Mouse (Mus musculus): ENCODE data around the gene Cdk12. TPM values are rescaled to one million over a fixed set of nuclear protein-coding genes. Genes with fewer than 3 reads are reported as not detected.
"Not testable (repeated sequence)": the region's sequence is repeated elsewhere in the genome, so short reads cannot be mapped to it uniquely, and the experiment has no call there.

The Cdk12 gene
- total and polyA plus RNA-seq, 3 experiments = 27.8 to 44.1 (median 29.6) TPM

DNA sequence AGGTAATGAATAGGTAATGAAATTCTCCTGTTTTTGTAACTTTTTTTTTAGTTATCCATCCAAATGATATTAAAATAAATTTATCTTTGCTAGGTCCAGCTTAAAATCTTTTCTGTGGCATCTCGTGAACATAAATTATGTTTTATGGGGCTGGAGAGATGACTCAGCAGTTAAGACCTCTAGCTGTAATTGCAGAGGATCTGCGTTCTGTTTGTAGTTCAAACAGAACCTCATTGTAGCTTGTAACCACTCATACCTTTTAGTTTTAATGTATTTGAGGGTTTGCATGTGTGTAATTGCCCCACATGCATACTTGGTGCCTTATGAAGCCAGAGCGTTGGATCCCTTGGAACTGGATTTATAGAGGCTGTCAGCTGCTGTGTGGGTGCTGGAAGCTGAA lies 36.1 kb downstream of the Cdk12 start:
- Histone ChIP-seq H3K4me1 (ENCODE audit: control insufficient read depth in 1 of 2, insufficient read depth in 2 of 2) (no peaks in the 10 kb centered on the region), H3K9ac (ENCODE audit: insufficient read depth, low read depth) (no peak overlapping the region), H3K27ac (ENCODE audit: insufficient read depth, low read depth) (no peak overlapping the region), H3K79me2 (replicated peaks; ENCODE audit: control insufficient read depth, extremely low read depth, insufficient read depth, poor library complexity, severe bottlenecking) (peaks cover 6% of the 10 kb centered on the region; the same call in 1 of the 2 replicates), H3K4me2 (ENCODE audit: insufficient read depth, low read depth, poor library complexity, severe bottlenecking) (no peak overlapping the region), H3K4me3 (replicated peaks in 1 of 3; ENCODE audit: low read depth in 2 of 3, low read length in 2 of 3, poor library complexity in 1 of 3) (no peak overlapping the region), H3K36me3 (replicated peaks in 1 of 2; ENCODE audit: control insufficient read depth in 1 of 2, insufficient read depth in 1 of 2, low read length in 1 of 2) (peaks cover 49 to 90% of the 10 kb centered on the region in 2 experiments), H3K27me3 (replicated peaks) (no peaks in the 10 kb centered on the region), H3K9me3 (replicated peaks; ENCODE audit: low read length) (no peaks in the 10 kb centered on the region)
- TF ChIP-seq JUND (conservative IDR thresholded peaks at IDR 0.05; ENCODE audit: low read depth, low read length) (no peak), CHD1 (IDR thresholded peaks at IDR 0.05; ENCODE audit: low read depth, low read length) (no peak), ZMIZ1 (IDR thresholded peaks at IDR 0.05; ENCODE audit: low read depth, low read length) (no peak), MAFK (IDR thresholded peaks at IDR 0.05; ENCODE audit: insufficient replicate concordance, low read length) (peak; percentile 40; the same call in 1 of the 2 replicates)
- no peak for DNase-seq (ENCODE audit: extremely low read depth)
- in situ Hi-C loops (cut with MboI; ENCODE audit: low pct_ligation_motif_present, low pct_unique_long_range_greater_than_20kb, low sequenced_read_pairs) (no loop called here), dilution Hi-C loops (cut with MboI; ENCODE audit: extremely low pct_ligation_motif_present, extremely low pct_unique_long_range_greater_than_20kb, low sequenced_read_pairs) (no loop called here)

DNA sequence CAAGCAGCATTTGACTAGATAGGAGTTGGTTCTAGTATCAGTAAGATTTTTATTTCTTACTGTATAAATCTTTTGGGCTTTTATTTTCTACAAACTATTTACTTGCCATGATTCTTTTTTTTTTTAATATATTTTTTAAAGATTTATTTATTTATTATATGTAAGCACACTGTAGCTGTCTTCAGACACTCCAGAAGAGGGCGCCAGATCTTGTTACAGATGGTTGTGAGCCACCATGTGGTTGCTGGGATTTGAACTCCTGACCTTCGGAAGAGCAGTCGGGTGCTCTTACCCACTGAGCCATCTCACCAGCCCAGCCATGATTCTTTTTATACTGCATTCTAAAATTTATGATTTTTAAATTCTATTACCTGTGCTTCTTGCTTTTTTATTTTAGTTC lies 40.1 kb downstream of the Cdk12 start:
- H3K27me3 ChIP-seq (replicated peaks); H3K79me2 ChIP-seq (replicated peaks; ENCODE audit: control insufficient read depth, extremely low read depth, insufficient read depth, poor library complexity, severe bottlenecking); dilution Hi-C loops (cut with MboI; ENCODE audit: extremely low pct_ligation_motif_present, extremely low pct_unique_long_range_greater_than_20kb, low sequenced_read_pairs); H3K9ac ChIP-seq (ENCODE audit: insufficient read depth, low read depth); H3K27ac ChIP-seq (ENCODE audit: insufficient read depth, low read depth); H3K4me1 ChIP-seq (ENCODE audit: control insufficient read depth in 1 of 2, insufficient read depth in 2 of 2); H3K9me3 ChIP-seq (replicated peaks; ENCODE audit: low read length); in situ Hi-C loops (cut with MboI; ENCODE audit: low pct_ligation_motif_present, low pct_unique_long_range_greater_than_20kb, low sequenced_read_pairs); H3K4me2 ChIP-seq (ENCODE audit: insufficient read depth, low read depth, poor library complexity, severe bottlenecking); DNase-seq (ENCODE audit: extremely low read depth); H3K4me3 ChIP-seq (replicated peaks in 1 of 3; ENCODE audit: low read depth in 2 of 3, low read length in 2 of 3, poor library complexity in 1 of 3): not testable (repeated sequence)
- peaks cover 52 to 87% of the 10 kb centered on the region in 2 experiments for H3K36me3 ChIP-seq (replicated peaks in 1 of 2; ENCODE audit: control insufficient read depth in 1 of 2, insufficient read depth in 1 of 2, low read length in 1 of 2)
- peak in 1 of 2 experiments; percentile 23; a peak in 1 of 4 replicates for TF ChIP-seq CTCF (conservative IDR thresholded peaks at IDR 0.05 in 1 of 2, IDR thresholded peaks at IDR 0.05 in 1 of 2; ENCODE audit: low read depth in 2 of 2, low read length in 2 of 2)

GRCm38 (mm10) chr11:98244415-98244814 lies 41.6 kb downstream of the Cdk12 start:
- in situ Hi-C loops (cut with MboI; ENCODE audit: low pct_ligation_motif_present, low pct_unique_long_range_greater_than_20kb, low sequenced_read_pairs) = no loop called here
- Histone ChIP-seq H3K36me3 (replicated peaks in 1 of 2; ENCODE audit: control insufficient read depth in 1 of 2, insufficient read depth in 1 of 2, low read length in 1 of 2) (peaks cover 46 to 91% of the 10 kb centered on the region in 2 experiments), H3K9me3 (replicated peaks; ENCODE audit: low read length) (no peaks in the 10 kb centered on the region), H3K4me3 (replicated peaks in 1 of 3; ENCODE audit: low read depth in 2 of 3, low read length in 2 of 3, poor library complexity in 1 of 3) (no peak overlapping the region), H3K9ac (ENCODE audit: insufficient read depth, low read depth) (no peak overlapping the region), H3K27ac (ENCODE audit: insufficient read depth, low read depth) (no peak overlapping the region), H3K79me2 (replicated peaks; ENCODE audit: control insufficient read depth, extremely low read depth, insufficient read depth, poor library complexity, severe bottlenecking) (0 out of 2 replicates have a peak, but pooled peaks cover 5% of the 10 kb centered on the region), H3K27me3 (replicated peaks) (no peaks in the 10 kb centered on the region), H3K4me1 (ENCODE audit: control insufficient read depth in 1 of 2, insufficient read depth in 2 of 2) (no peaks in the 10 kb centered on the region), H3K4me2 (ENCODE audit: insufficient read depth, low read depth, poor library complexity, severe bottlenecking) (no peak overlapping the region)
- dilution Hi-C loops (cut with MboI; ENCODE audit: extremely low pct_ligation_motif_present, extremely low pct_unique_long_range_greater_than_20kb, low sequenced_read_pairs) = no loop called here
- DNase-seq (ENCODE audit: extremely low read depth) = no peak
- TF ChIP-seq EP300 (IDR thresholded peaks at IDR 0.05; ENCODE audit: low read length) = no peak
- no peak for TF ChIP-seq MAX (IDR thresholded peaks at IDR 0.05; ENCODE audit: low read length)

GRCm38 (mm10) chr11:98247325-98247724 lies 44.5 kb downstream of the Cdk12 start:
- peak; percentile 17 for DNase-seq (ENCODE audit: extremely low read depth)
- peak; percentile 11 to 60; a peak in 2 of 4 replicates for TF ChIP-seq CTCF (conservative IDR thresholded peaks at IDR 0.05 in 1 of 2, IDR thresholded peaks at IDR 0.05 in 1 of 2; ENCODE audit: low read depth in 2 of 2, low read length in 2 of 2)
- no peak for TF ChIP-seq ZNF384 (IDR thresholded peaks at IDR 0.05; ENCODE audit: low read depth, low read length)
- TF ChIP-seq SMC3 (IDR thresholded peaks at IDR 0.05; ENCODE audit: low read depth, low read length) = peak; percentile 37
- no peaks in the 10 kb centered on the region for H3K9me3 ChIP-seq (replicated peaks; ENCODE audit: low read length)
- peaks cover 45 to 87% of the 10 kb centered on the region in 2 experiments for H3K36me3 ChIP-seq (replicated peaks in 1 of 2; ENCODE audit: control insufficient read depth in 1 of 2, insufficient read depth in 1 of 2, low read length in 1 of 2)
- H3K27me3 ChIP-seq (replicated peaks) = no peaks in the 10 kb centered on the region
- in situ Hi-C loops (cut with MboI; ENCODE audit: low pct_ligation_motif_present, low pct_unique_long_range_greater_than_20kb, low sequenced_read_pairs) = no loop called here
- H3K4me2 ChIP-seq (ENCODE audit: insufficient read depth, low read depth, poor library complexity, severe bottlenecking) = no peak overlapping the region
- no peak overlapping the region for H3K9ac ChIP-seq (ENCODE audit: insufficient read depth, low read depth)
- dilution Hi-C loops (cut with MboI; ENCODE audit: extremely low pct_ligation_motif_present, extremely low pct_unique_long_range_greater_than_20kb, low sequenced_read_pairs) = no loop called here
- 0 out of 2 replicates have a peak, but pooled peaks cover 3% of the 10 kb centered on the region for H3K79me2 ChIP-seq (replicated peaks; ENCODE audit: control insufficient read depth, extremely low read depth, insufficient read depth, poor library complexity, severe bottlenecking)
- no peak overlapping the region for H3K4me3 ChIP-seq (replicated peaks in 1 of 3; ENCODE audit: low read depth in 2 of 3, low read length in 2 of 3, poor library complexity in 1 of 3)
- H3K4me1 ChIP-seq (ENCODE audit: control insufficient read depth in 1 of 2, insufficient read depth in 2 of 2) = no peaks in the 10 kb centered on the region
- no peak overlapping the region for H3K27ac ChIP-seq (ENCODE audit: insufficient read depth, low read depth)
